Mouse (Mus musculus): ENCODE results near the gene Dbh. TPM values are rescaled to one million over a fixed set of nuclear protein-coding genes. Genes with fewer than 3 reads are reported as not detected.

Dbh gene
- total and polyA plus RNA-seq, 2 experiments from 2014 or later = 1.7 TPM; not detected in 1

- no peak for ATAC-seq (ENCODE audit: insufficient read depth, low read depth)
- H3K27me3 ChIP-seq (ENCODE audit: control insufficient read depth, insufficient read depth, low read length) = peaks cover 38% of the 10 kb centered on the region
These were observed 28.7 kb upstream of the Dbh start for GRCm38 (mm10) chr2:27136336-27136735.

DNA sequence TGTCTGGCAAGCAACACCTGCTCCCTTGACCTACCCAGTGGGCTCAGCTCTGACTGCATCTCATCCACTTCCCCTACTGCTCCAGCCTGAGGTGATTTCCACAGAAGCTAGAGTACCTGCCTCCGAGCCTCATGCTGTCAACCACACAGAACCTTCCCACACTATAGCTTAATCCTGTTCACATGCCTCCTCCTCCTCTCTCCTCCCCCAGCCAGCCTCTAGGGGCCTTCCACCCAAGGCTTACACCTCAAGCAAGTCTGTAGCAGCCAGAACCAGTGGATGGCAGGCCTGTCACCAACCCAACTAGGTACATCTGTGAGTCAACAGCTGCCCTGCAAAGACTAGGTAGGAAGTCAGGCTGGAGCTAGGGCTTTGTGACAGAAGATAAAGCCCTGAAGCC, 28.2 kb upstream of the Dbh start:
- no peak for TF ChIP-seq CTCF (IDR thresholded peaks at IDR 0.05; ENCODE audit: low read depth)
- WGBS = 82% methylated on average over 1 of the region's 1 CpGs

More at GRCm38 (mm10) chr2:27136336-27136735, 28.7 kb upstream of the Dbh start:
- no peak for DNase-seq (ENCODE audit: low spot score)
- H3K36me3 ChIP-seq (replicated peaks; ENCODE audit: control insufficient read depth, insufficient read depth, low read length) = no peaks in the 10 kb centered on the region
- no peak overlapping the region for H3K27ac ChIP-seq (ENCODE audit: low read depth)
- WGBS = 64% methylated on average over 3 of the region's 3 CpGs
- no peaks in the 10 kb centered on the region for H3K4me1 ChIP-seq (ENCODE audit: control insufficient read depth, insufficient read depth)
- H3K4me3 ChIP-seq (ENCODE audit: low read depth, low read length) = no peak overlapping the region
- TF ChIP-seq CTCF (IDR thresholded peaks at IDR 0.05; ENCODE audit: low read depth) (no peak), EP300 (IDR thresholded peaks at IDR 0.05; ENCODE audit: low read depth) (no peak)
- no peak overlapping the region for H3K9ac ChIP-seq (replicated peaks; ENCODE audit: low read depth, low read length)
- no peaks in the 10 kb centered on the region for H3K9me3 ChIP-seq (replicated peaks; ENCODE audit: control insufficient read depth, low read length)
- H3K4me2 ChIP-seq (ENCODE audit: low read depth, low read length) = no peak overlapping the region

DNA sequence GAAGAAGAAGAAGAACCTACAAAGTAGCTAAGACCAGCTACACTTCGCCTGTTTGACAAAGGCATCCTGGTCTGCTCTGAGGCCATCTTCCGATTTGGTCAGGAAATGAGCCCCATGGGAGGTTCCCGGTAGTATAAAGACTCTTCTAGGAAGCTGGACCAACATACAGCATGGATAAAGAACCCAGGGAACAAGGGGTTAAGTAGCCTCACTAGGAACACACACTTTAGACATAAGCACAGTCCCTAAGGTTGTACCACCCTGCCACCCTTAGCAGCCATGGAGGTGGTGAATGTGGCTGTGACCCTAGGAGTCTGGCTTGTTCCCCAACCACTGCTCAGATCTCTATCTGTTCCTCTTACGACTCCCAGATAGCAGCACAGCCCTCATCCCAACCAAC, 26.7 kb upstream of the Dbh start:
- Histone ChIP-seq H3K4me3 (ENCODE audit: low read depth, low read length) (no peak overlapping the region), H3K36me3 (replicated peaks; ENCODE audit: control insufficient read depth, insufficient read depth, low read length) (no peaks in the 10 kb centered on the region), H3K27ac (ENCODE audit: low read depth) (no peak overlapping the region), H3K4me1 (ENCODE audit: control insufficient read depth, insufficient read depth) (0 out of 2 replicates have a peak, but pooled peaks cover 4% of the 10 kb centered on the region), H3K27me3 (ENCODE audit: control insufficient read depth, insufficient read depth, low read length) (peaks cover 57% of the 10 kb centered on the region), H3K9me3 (replicated peaks; ENCODE audit: control insufficient read depth, low read length) (no peaks in the 10 kb centered on the region), H3K9ac (replicated peaks; ENCODE audit: low read depth, low read length) (no peak overlapping the region), H3K4me2 (ENCODE audit: low read depth, low read length) (no peak overlapping the region)
- DNase-seq (ENCODE audit: low spot score) (no peak), ATAC-seq (ENCODE audit: insufficient read depth, low read depth) (no peak)
- 50% methylated on average over 4 of the region's 4 CpGs for WGBS
- no peak for TF ChIP-seq EP300 (IDR thresholded peaks at IDR 0.05; ENCODE audit: low read depth)
- no peak for TF ChIP-seq CTCF (IDR thresholded peaks at IDR 0.05; ENCODE audit: low read depth)

More for the DNA sequence above, 28.2 kb upstream of the Dbh start:
- Histone ChIP-seq H3K4me1 (ENCODE audit: control insufficient read depth, insufficient read depth) (0 out of 2 replicates have a peak, but pooled peaks cover under 1% of the 10 kb centered on the region), H3K4me2 (ENCODE audit: low read depth, low read length) (no peak overlapping the region), H3K4me3 (ENCODE audit: low read depth, low read length) (no peak overlapping the region), H3K9ac (replicated peaks; ENCODE audit: low read depth, low read length) (no peak overlapping the region), H3K27ac (ENCODE audit: low read depth) (no peak overlapping the region), H3K27me3 (ENCODE audit: control insufficient read depth, insufficient read depth, low read length) (peaks cover 43% of the 10 kb centered on the region), H3K36me3 (replicated peaks; ENCODE audit: control insufficient read depth, insufficient read depth, low read length) (no peaks in the 10 kb centered on the region), H3K9me3 (replicated peaks; ENCODE audit: control insufficient read depth, low read length) (no peaks in the 10 kb centered on the region)
- DNase-seq (ENCODE audit: low spot score) = no peak
- no peak for ATAC-seq (ENCODE audit: insufficient read depth, low read depth)

DNA sequence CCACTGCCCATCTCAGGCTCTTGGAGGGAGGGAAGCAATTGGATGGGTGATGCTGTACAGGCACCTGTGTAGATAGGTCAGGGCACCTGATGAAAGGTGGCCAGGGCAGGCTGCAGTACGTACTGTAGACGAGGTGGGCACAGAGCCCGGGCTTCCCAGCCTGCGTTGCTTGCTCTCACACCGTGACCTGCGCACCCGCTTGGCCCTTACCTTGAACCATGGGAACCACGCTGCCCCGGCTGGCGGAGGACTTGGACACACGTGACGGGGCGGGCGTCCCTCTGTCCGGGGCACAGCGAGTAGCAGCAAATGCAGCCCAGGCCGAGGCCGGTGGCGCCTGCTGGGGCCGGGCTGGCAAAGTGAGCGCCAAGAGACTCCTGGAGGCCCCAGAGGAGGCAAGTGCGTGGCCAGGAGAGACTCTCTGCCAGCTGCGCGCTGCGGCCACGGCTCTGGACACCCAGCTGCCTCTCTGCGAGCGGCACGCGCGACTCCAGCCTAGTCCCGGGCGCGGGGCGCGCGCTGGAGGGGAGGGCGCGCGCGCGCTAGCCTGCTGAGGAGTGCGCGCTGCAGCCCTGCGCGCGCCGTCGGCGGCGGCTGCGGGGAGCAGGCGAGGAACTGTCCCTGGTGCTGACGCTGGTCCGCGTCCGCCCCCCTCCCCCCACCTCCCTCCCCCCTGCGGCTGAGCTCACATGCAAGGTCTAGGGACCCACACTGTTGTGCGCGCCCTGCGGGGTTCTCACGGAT, 22.9 kb upstream of the Dbh start, which contains the start of gene Fam163b:
TSS of gene Fam163b (minus strand) at position 542 of the 744 bp plus-strand sequence.
- Histone ChIP-seq H3K4me3 (ENCODE audit: low read depth, low read length) (peak within 1 kb of the TSS; percentile 34), H3K27ac (ENCODE audit: low read depth) (no peak within 1 kb of the TSS), H3K4me2 (ENCODE audit: low read depth, low read length) (peak within 1 kb of the TSS; percentile 65), H3K36me3 (replicated peaks; ENCODE audit: control insufficient read depth, insufficient read depth, low read length) (no peaks in the 10 kb centered on the region), H3K4me1 (ENCODE audit: control insufficient read depth, insufficient read depth) (0 out of 2 replicates have a peak, but pooled peaks cover 4% of the 10 kb centered on the region), H3K9me3 (replicated peaks; ENCODE audit: control insufficient read depth, low read length) (no peaks in the 10 kb centered on the region), H3K9ac (replicated peaks; ENCODE audit: low read depth, low read length) (no peak within 1 kb of the TSS), H3K27me3 (ENCODE audit: control insufficient read depth, insufficient read depth, low read length) (peaks cover 69% of the 10 kb centered on the region)
- ATAC-seq (ENCODE audit: insufficient read depth, low read depth) (peak; percentile 83), DNase-seq (ENCODE audit: low spot score) (peak; percentile 57)
- 2% methylated on average over 60 of the region's 62 CpGs for WGBS
- TF ChIP-seq EP300 (IDR thresholded peaks at IDR 0.05; ENCODE audit: low read depth) = no peak
- no peak for TF ChIP-seq CTCF (IDR thresholded peaks at IDR 0.05; ENCODE audit: low read depth)

- no peak for TF ChIP-seq EP300 (IDR thresholded peaks at IDR 0.05; ENCODE audit: low read depth)
- no peak for TF ChIP-seq CTCF (IDR thresholded peaks at IDR 0.05; ENCODE audit: low read depth)
- no peak overlapping the region for H3K4me3 ChIP-seq (ENCODE audit: low read depth, low read length)
- H3K9me3 ChIP-seq (replicated peaks; ENCODE audit: control insufficient read depth, low read length) = no peaks in the 10 kb centered on the region
- no peak overlapping the region for H3K4me2 ChIP-seq (ENCODE audit: low read depth, low read length)
- no peak overlapping the region for H3K9ac ChIP-seq (replicated peaks; ENCODE audit: low read depth, low read length)
- H3K27me3 ChIP-seq (ENCODE audit: control insufficient read depth, insufficient read depth, low read length) = peaks cover 51% of the 10 kb centered on the region
- 35% methylated on average over 2 of the region's 2 CpGs for WGBS
- H3K4me1 ChIP-seq (ENCODE audit: control insufficient read depth, insufficient read depth) = 0 out of 2 replicates have a peak, but pooled peaks cover 4% of the 10 kb centered on the region
- DNase-seq (ENCODE audit: low spot score) (no peak), ATAC-seq (ENCODE audit: insufficient read depth, low read depth) (no peak)
- no peaks in the 10 kb centered on the region for H3K36me3 ChIP-seq (replicated peaks; ENCODE audit: control insufficient read depth, insufficient read depth, low read length)
- no peak overlapping the region for H3K27ac ChIP-seq (ENCODE audit: low read depth)
These were observed 20.1 kb upstream of the Dbh start for GRCm38 (mm10) chr2:27144957-27145356.

Measured in heart, postnatal 0 days (tissue).